Mouse (Mus musculus): ENCODE measurements around the gene Oip5. TPM values are rescaled to one million over a fixed set of nuclear protein-coding genes. Genes with fewer than 3 reads are reported as not detected.
"Not testable (repeated sequence)": the region's sequence is repeated elsewhere in the genome, so short reads cannot be mapped to it uniquely, and the experiment has no call there.

The Oip5 gene
- total RNA-seq, 2 experiments from 2014 or later = 0.86 to 1.0 TPM

- intact Hi-C loops (cut with DNase I) = no loop called here
- no peak for TF ChIP-seq CTCF (IDR thresholded peaks at IDR 0.05)
- Histone ChIP-seq H3K4me3 (no peak overlapping the region), H3K27ac (no peak overlapping the region)
- no peak for DNase-seq (ENCODE audit: extremely low spot score in 1 of 2, low spot score in 2 of 2)
These were observed 14.4 kb downstream of the Oip5 start for GRCm38 (mm10) chr2:119603909-119604308.

DNA sequence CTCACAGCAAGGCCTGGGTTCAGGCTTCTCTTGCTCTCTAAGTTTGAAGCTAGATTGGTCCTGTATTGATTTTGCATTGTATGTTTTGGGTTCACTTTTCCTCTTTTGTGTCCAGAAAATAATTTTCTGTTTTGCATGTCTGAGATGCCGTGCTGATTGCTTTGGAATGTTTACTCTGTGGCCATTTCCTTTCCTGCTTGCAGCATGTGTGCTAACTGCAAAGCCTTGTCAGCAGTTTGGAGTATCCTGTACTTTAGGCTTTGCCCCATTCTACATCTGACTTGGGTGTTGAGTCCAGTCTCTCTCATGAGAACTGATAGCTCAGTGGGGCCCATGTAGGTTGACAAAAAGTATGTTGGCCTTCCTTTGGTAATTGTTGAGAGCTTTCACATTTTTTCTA lies 15.8 kb downstream of the Oip5 start:
- intact Hi-C loops (cut with DNase I) = no loop called here
- H3K27ac ChIP-seq = no peak overlapping the region
- no peak overlapping the region for H3K4me3 ChIP-seq
- no peak for TF ChIP-seq CTCF (IDR thresholded peaks at IDR 0.05)
- DNase-seq (ENCODE audit: extremely low spot score in 1 of 2, low spot score in 2 of 2) = no peak

- H3K27ac ChIP-seq = peak overlapping the region; percentile 72
- DNase-seq (ENCODE audit: extremely low spot score in 1 of 2, low spot score in 2 of 2); H3K4me3 ChIP-seq; intact Hi-C loops (cut with DNase I): not testable (repeated sequence)
These were observed 16.7 kb downstream of the Oip5 start for GRCm38 (mm10) chr2:119601575-119601974.

GRCm38 (mm10) chr2:119601027-119601426 lies 17.2 kb downstream of the Oip5 start:
- no peak for TF ChIP-seq CTCF (IDR thresholded peaks at IDR 0.05)
- intact Hi-C loops (cut with DNase I) = no loop called here
- no peak overlapping the region for H3K4me3 ChIP-seq
- H3K27ac ChIP-seq = peak overlapping the region; percentile 72
- DNase-seq (ENCODE audit: extremely low spot score in 1 of 2, low spot score in 2 of 2) = no peak

DNA sequence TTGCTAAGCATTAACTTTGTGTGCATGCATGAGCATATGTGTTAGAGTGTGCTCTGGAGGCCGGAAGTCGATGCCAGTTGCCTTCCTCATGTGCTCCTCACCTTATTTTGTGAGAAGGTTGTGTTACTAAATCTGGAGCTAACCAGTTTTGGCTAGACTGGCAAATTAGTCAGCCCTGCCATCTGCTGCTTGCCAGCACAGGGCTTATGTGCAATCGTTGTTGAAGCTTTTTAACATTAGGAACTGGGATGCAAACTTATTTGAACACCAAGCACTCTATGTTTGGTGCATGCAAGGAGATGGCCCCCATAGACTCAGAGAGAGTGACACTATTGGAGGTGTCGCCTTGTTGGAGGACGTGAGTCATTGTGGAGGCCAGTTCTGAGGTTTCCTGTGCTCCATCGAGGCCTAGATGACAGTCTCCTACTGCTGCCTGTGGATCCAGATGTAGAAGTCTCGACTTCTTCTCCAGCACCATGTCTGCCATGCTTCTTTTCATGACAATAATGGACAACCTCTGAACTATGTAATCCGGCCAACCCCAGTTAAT lies 21.4 kb downstream of the Oip5 start:
- intact Hi-C loops (cut with DNase I) = no loop called here
- peak in 1 of 2 experiments; percentile 26 for DNase-seq (ENCODE audit: extremely low spot score in 1 of 2, low spot score in 2 of 2)
- no peak for TF ChIP-seq CTCF (IDR thresholded peaks at IDR 0.05)

GRCm38 (mm10) chr2:119595308-119595707 lies 23.0 kb downstream of the Oip5 start:
- no peak for DNase-seq (ENCODE audit: extremely low spot score in 1 of 2, low spot score in 2 of 2)
- no peak for TF ChIP-seq CTCF (IDR thresholded peaks at IDR 0.05)
- intact Hi-C loops (cut with DNase I) = no loop called here
- H3K4me3 ChIP-seq = peak overlapping the region; percentile 95
- H3K27ac ChIP-seq = peak overlapping the region; percentile 98

More for the DNA sequence above, 21.4 kb downstream of the Oip5 start:
- peak overlapping the region; percentile 18; the same call in 1 of the 2 replicates for H3K27ac ChIP-seq
- H3K4me3 ChIP-seq = no peak overlapping the region

- intact Hi-C loops (cut with DNase I) = loop anchor here (1.0 to 5.0 kb wide), 3 partner anchors 47 to 117 kb away; partner anchors contain the start of genes Chp1, Exd1, Ino80 and Ndufaf1
- peak; percentile 96 to 98 for DNase-seq (ENCODE audit: extremely low spot score in 1 of 2, low spot score in 2 of 2)
- H3K27ac ChIP-seq = peak overlapping the region; percentile 98
- TF ChIP-seq CTCF (IDR thresholded peaks at IDR 0.05) = no peak
- H3K4me3 ChIP-seq = peak overlapping the region; percentile 95
These were observed 23.9 kb downstream of the Oip5 start for GRCm38 (mm10) chr2:119594113-119594981.

- TF ChIP-seq CTCF (IDR thresholded peaks at IDR 0.05) = no peak; the same call in 1 of the 2 replicates
- H3K27ac ChIP-seq = peak overlapping the region; percentile 66
These were observed 24.5 kb downstream of the Oip5 start for GRCm38 (mm10) chr2:119593765-119594112.

GRCm38 (mm10) chr2:119591247-119591646 lies 27.0 kb downstream of the Oip5 start:
- peak; percentile 13; the same call in 1 of the 2 replicates for TF ChIP-seq CTCF (IDR thresholded peaks at IDR 0.05)
- intact Hi-C loops (cut with DNase I) = loop anchor here (5.0 kb wide), 2 partner anchors 71 to 114 kb away; partner anchors contain the start of genes Ino80 and Ndufaf1
- DNase-seq (ENCODE audit: extremely low spot score in 1 of 2, low spot score in 2 of 2) = no peak

More at GRCm38 (mm10) chr2:119593765-119594112, 24.5 kb downstream of the Oip5 start:
- peak overlapping the region; percentile 95 for H3K4me3 ChIP-seq
- DNase-seq (ENCODE audit: extremely low spot score in 1 of 2, low spot score in 2 of 2) = no peak
- intact Hi-C loops (cut with DNase I) = loop anchor here (1.0 to 5.0 kb wide), 3 partner anchors 46 to 116 kb away; partner anchors contain the start of genes Chp1, Exd1, Ino80 and Ndufaf1

DNA sequence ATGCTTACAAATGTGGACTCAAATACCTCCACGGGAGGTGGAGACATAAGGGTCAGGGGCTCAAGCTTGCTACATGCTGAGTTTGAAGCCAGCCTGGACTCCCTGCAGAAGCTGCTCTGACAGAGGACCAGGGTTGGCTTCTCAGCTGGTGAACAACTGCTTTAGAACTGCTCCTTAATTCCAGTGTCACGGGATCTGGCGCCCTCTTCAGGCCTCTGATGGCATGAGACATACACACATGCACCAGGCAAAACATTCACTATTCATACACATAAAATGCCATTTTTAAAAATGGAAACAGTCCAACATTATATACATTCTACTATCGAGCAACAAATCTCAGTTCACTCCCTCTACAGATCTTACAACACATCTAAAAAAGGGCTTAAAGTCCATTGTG lies 30.9 kb downstream of the Oip5 start:
- TF ChIP-seq CTCF (IDR thresholded peaks at IDR 0.05) = peak; percentile 68
- intact Hi-C loops (cut with DNase I) = no loop called here
- H3K27ac ChIP-seq = no peak overlapping the region
- peak in 1 of 2 experiments; percentile 16 for DNase-seq (ENCODE audit: extremely low spot score in 1 of 2, low spot score in 2 of 2)
- no peak overlapping the region for H3K4me3 ChIP-seq

More at GRCm38 (mm10) chr2:119591247-119591646, 27.0 kb downstream of the Oip5 start:
- H3K4me3 ChIP-seq = no peak overlapping the region
- H3K27ac ChIP-seq = no peak overlapping the region

GRCm38 (mm10) chr2:119584282-119584681 lies 34.0 kb downstream of the Oip5 start:
- intact Hi-C loops (cut with DNase I) = no loop called here
- no peak overlapping the region for H3K27ac ChIP-seq
- DNase-seq (ENCODE audit: extremely low spot score in 1 of 2, low spot score in 2 of 2) = no peak
- TF ChIP-seq CTCF (IDR thresholded peaks at IDR 0.05) = no peak
- no peak overlapping the region for H3K4me3 ChIP-seq

GRCm38 (mm10) chr2:119583439-119583838 lies 34.8 kb downstream of the Oip5 start:
- TF ChIP-seq CTCF (IDR thresholded peaks at IDR 0.05) = no peak
- intact Hi-C loops (cut with DNase I) = no loop called here
- Histone ChIP-seq H3K4me3 (no peak overlapping the region), H3K27ac (no peak overlapping the region)
- DNase-seq (ENCODE audit: extremely low spot score in 1 of 2, low spot score in 2 of 2) = no peak
